Mouse (Mus musculus) heart, adult 2 months (tissue): ENCODE data around the gene Plpp3.

Experiments
- CTCF ChIP-seq: fragments of 200-600 bp; IDR thresholded peaks from 2 replicates; pipeline ENCODE4 v1.8.1; 2022; ENCODE audit warnings: antibody characterized with exemption, mild to moderate bottlenecking, moderate library complexity
- EP300 ChIP-seq: fragments of 200-500 bp; IDR thresholded peaks from 2 replicates; pipeline ENCODE4 v1.6.1; 2011; ENCODE audit warnings: low read depth, low read length, control low read depth; ENCODE audit not compliant: insufficient read depth
- POLR2A ChIP-seq: fragments of 200-500 bp; IDR thresholded peaks from 2 replicates; pipeline ENCODE4 v1.6.1; 2011; ENCODE audit warnings: mild to moderate bottlenecking, low read depth, low read length, control low read depth; ENCODE audit not compliant: insufficient read depth

DNA sequence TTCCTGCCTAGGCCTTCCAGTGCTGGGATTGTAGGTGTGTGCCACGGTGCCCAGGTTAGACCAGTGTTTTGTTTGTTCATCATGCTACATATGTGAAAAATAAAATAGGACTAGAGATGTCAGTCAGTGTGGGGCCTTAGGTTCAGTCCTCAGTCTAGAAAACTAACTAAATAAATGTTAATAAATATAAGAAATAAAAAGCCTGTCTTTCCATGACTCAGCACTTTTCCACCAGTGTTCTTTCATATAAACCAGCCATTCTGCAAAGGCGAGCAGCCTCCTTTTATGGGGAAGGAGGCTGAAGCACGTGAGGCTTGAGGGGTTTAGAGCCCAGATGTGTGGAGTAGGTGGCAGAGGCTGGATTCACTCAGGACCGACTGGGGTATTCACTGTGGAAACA is 50.5 kb downstream of the Plpp3 start:
- TF ChIP-seq CTCF (no peak), POLR2A (no peak), EP300 (no peak)
